Mouse (Mus musculus) CH12.LX (cell line): ENCODE measurements around the gene Zfp444. TPM values are rescaled to one million over a fixed set of nuclear protein-coding genes. Genes with fewer than 3 reads are reported as not detected.

ENCODE experiments used
- DNase-seq: peaks from one replicate; pipeline ENCODE4 v3.0.0-alpha.2; 2013; ENCODE audit errors: extremely low read depth
- H3K27ac ChIP-seq: 2 replicates; pipeline ENCODE4 v1.5.1; 2012; ENCODE audit warnings: low read depth, mild to moderate bottlenecking, control low read depth, moderate library complexity; ENCODE audit not compliant: insufficient read depth
- H3K27me3 ChIP-seq: replicated peaks from 2 replicates; pipeline ENCODE3; 2012; ENCODE audit warnings: inconsistent platforms
- H3K36me3 ChIP-seq, 2 experiments: replicated peaks in 1 of 2; 2 replicates each; pipeline versions ENCODE3 to v1.6.1; 2012; ENCODE audit warnings: inconsistent platforms in 1 of 2, low read length in 1 of 2, mild to moderate bottlenecking in 1 of 2, mixed read lengths in 1 of 2, moderate library complexity in 1 of 2; ENCODE audit not compliant: control insufficient read depth in 1 of 2, insufficient read depth in 1 of 2
- H3K4me1 ChIP-seq, 2 experiments: 2 replicates each; pipeline ENCODE4 v1.6.1; 2012; ENCODE audit warnings: inconsistent platforms in 1 of 2, moderate library complexity in 1 of 2; ENCODE audit not compliant: insufficient read depth in 2 of 2, control insufficient read depth in 1 of 2
- H3K4me2 ChIP-seq: 2 replicates; pipeline ENCODE4 v1.6.1; 2012; ENCODE audit warnings: low read depth, mild to moderate bottlenecking, control low read depth; ENCODE audit not compliant: poor library complexity, insufficient read depth, severe bottlenecking
- H3K4me3 ChIP-seq, 3 experiments: fragments of 150-350 bp in 1 of 3; sonication (generic) in 1 of 3; replicated peaks in 1 of 3; 2 replicates each; pipeline versions ENCODE3 to v1.5.1; 2011 to 2012; ENCODE audit warnings: low read depth in 2 of 3, low read length in 2 of 3, mild to moderate bottlenecking in 2 of 3, moderate library complexity in 2 of 3, control low read depth in 1 of 3, improper control_type of control experiment in 1 of 3, inconsistent platforms in 1 of 3, mixed read lengths in 1 of 3; ENCODE audit not compliant: poor library complexity in 1 of 3
- H3K79me2 ChIP-seq: replicated peaks from 2 replicates; pipeline ENCODE4 v1.6.1; 2012; ENCODE audit warnings: mild to moderate bottlenecking, moderate library complexity; ENCODE audit not compliant: control insufficient read depth, poor library complexity, insufficient read depth, severe bottlenecking; ENCODE audit errors: extremely low read depth
- H3K9ac ChIP-seq: 2 replicates; pipeline ENCODE4 v1.6.1; 2012; ENCODE audit warnings: low read depth, mild to moderate bottlenecking, control low read depth, moderate library complexity; ENCODE audit not compliant: insufficient read depth
- H3K9me3 ChIP-seq: replicated peaks from 2 replicates; pipeline ENCODE3; 2012; ENCODE audit warnings: low read length, inconsistent platforms, mixed read lengths
- CHD1 ChIP-seq: IDR thresholded peaks from 2 replicates; pipeline ENCODE4 v1.6.1; 2012; ENCODE audit warnings: low read depth, low read length, improper control_type of control experiment, inconsistent platforms
- CHD2 ChIP-seq: IDR thresholded peaks from 2 replicates; pipeline ENCODE4 v1.6.1; 2011; ENCODE audit warnings: low read length, improper control_type of control experiment
- CTCF ChIP-seq, 2 experiments: IDR thresholded peaks in 1 of 2; conservative IDR thresholded peaks in 1 of 2; 2 replicates each; pipeline ENCODE4 v1.5.1; 2011 to 2012; ENCODE audit warnings: low read depth in 2 of 2, low read length in 2 of 2, improper control_type of control experiment in 1 of 2, inconsistent platforms in 1 of 2, mild to moderate bottlenecking in 1 of 2, moderate library complexity in 1 of 2
- E2F4 ChIP-seq: IDR thresholded peaks from 2 replicates; pipeline ENCODE4 v1.6.1; 2011; ENCODE audit warnings: low read depth, low read length, improper control_type of control experiment; ENCODE audit not compliant: insufficient replicate concordance
- EP300 ChIP-seq: IDR thresholded peaks from 2 replicates; pipeline ENCODE4 v1.6.1; 2011; ENCODE audit warnings: low read length, improper control_type of control experiment
- GABPA ChIP-seq: IDR thresholded peaks from 2 replicates; pipeline ENCODE4 v1.6.1; 2012; ENCODE audit warnings: low read depth, low read length, improper control_type of control experiment, inconsistent platforms; ENCODE audit not compliant: insufficient replicate concordance
- JUN ChIP-seq: IDR thresholded peaks from 2 replicates; pipeline ENCODE4 v1.6.1; 2011; ENCODE audit warnings: low read depth, mild to moderate bottlenecking, low read length, improper control_type of control experiment, moderate library complexity; ENCODE audit not compliant: insufficient read depth
- MAX ChIP-seq: IDR thresholded peaks from 2 replicates; pipeline ENCODE4 v1.6.1; 2011; ENCODE audit warnings: low read length, improper control_type of control experiment
- MEF2A ChIP-seq: IDR thresholded peaks from 2 replicates; pipeline ENCODE4 v1.6.1; 2014; ENCODE audit warnings: low read depth, mild to moderate bottlenecking, inconsistent platforms, low read length, improper control_type of control experiment, borderline replicate concordance
- MYC ChIP-seq: IDR thresholded peaks from 2 replicates; pipeline ENCODE4 v1.6.1; 2011; ENCODE audit warnings: low read depth, mild to moderate bottlenecking, improper control_type of control experiment, low read length
- NRF1 ChIP-seq: IDR thresholded peaks from 2 replicates; pipeline ENCODE4 v1.6.1; 2014; ENCODE audit warnings: low read depth, mild to moderate bottlenecking, inconsistent platforms, low read length, improper control_type of control experiment, moderate library complexity
- PAX5 ChIP-seq: IDR thresholded peaks from 2 replicates; pipeline ENCODE4 v1.6.1; 2012; ENCODE audit warnings: low read length, inconsistent platforms, mixed read lengths
- POLR2A ChIP-seq: IDR thresholded peaks from 2 replicates; pipeline ENCODE4 v1.6.1; 2011; ENCODE audit warnings: low read depth, mild to moderate bottlenecking, improper control_type of control experiment, low read length
- RCOR1 ChIP-seq: conservative IDR thresholded peaks from 2 replicates; pipeline ENCODE4 v1.6.1; 2012; ENCODE audit warnings: low read depth, mild to moderate bottlenecking, inconsistent platforms, low read length, improper control_type of control experiment
- SMC3 ChIP-seq: IDR thresholded peaks from 2 replicates; pipeline ENCODE4 v1.6.1; 2011; ENCODE audit warnings: low read depth, low read length, improper control_type of control experiment
- TBP ChIP-seq: conservative IDR thresholded peaks from 2 replicates; pipeline ENCODE4 v1.6.1; 2011; ENCODE audit warnings: low read depth, low read length, improper control_type of control experiment
- USF1 ChIP-seq: IDR thresholded peaks from 2 replicates; pipeline ENCODE4 v1.6.1; 2014; ENCODE audit warnings: low read depth, mild to moderate bottlenecking, inconsistent platforms, low read length, improper control_type of control experiment
- ZKSCAN1 ChIP-seq: IDR thresholded peaks from 2 replicates; pipeline ENCODE4 v1.6.1; 2012; ENCODE audit warnings: low read depth, inconsistent platforms, low read length, improper control_type of control experiment, borderline replicate concordance
- dilution Hi-C: fragments of 300-500 bp; cut with MboI; formaldehyde crosslinking; loops from 2 replicates; pipeline ENCODE4 v1.14.3; 2020; ENCODE audit warnings: low sequenced_read_pairs; ENCODE audit not compliant: extremely low pct_unique_long_range_greater_than_20kb, extremely low pct_ligation_motif_present
- in situ Hi-C: fragments of 300-500 bp; cut with MboI; formaldehyde crosslinking; loops from 3 replicates; pipeline ENCODE4 v1.14.3; 2019; ENCODE audit warnings: low sequenced_read_pairs, low pct_ligation_motif_present, low pct_unique_long_range_greater_than_20kb, mixed read lengths
- polyA plus RNA-seq: library from polyadenylated mRNA; unstranded; fragments of >175 nt; gene quantifications from 2 replicates; pipeline ENCODE4 v1.2.1, GENCODE M21; 2012; ENCODE audit warnings: low read depth; ENCODE audit not compliant: insufficient read length
- total RNA-seq, 2 experiments: library from RNA; depleted of rRNA; stranded (reverse); fragments of 300-350 nt in 1 of 2; fragments of >200 nt in 1 of 2; gene quantifications; 2 replicates each; pipeline ENCODE4 v1.2.3; 2012 to 2014

Zfp444 gene
- total and polyA plus RNA-seq, 3 experiments: 16.0 to 23.3 (median 18.1) TPM

- dilution Hi-C loops: no loop called here
- H3K79me2 ChIP-seq: no peaks in the 10 kb centered on the region; the same call in 1 of the 2 replicates
- no peak overlapping the region for H3K4me2 ChIP-seq
- H3K4me1 ChIP-seq: peaks cover 4 to 16% of the 10 kb centered on the region in 2 experiments
- no peaks in the 10 kb centered on the region for H3K27me3 ChIP-seq
- no peak overlapping the region for H3K9ac ChIP-seq
- peaks cover 0 to 10% of the 10 kb centered on the region in 2 experiments for H3K36me3 ChIP-seq
- no peak overlapping the region for H3K4me3 ChIP-seq
- TF ChIP-seq CHD1 (no peak), POLR2A (no peak), MAX (no peak), GABPA (no peak), MEF2A (no peak), RCOR1 (no peak), SMC3 (no peak), USF1 (no peak), JUN (no peak), CHD2 (no peak), PAX5 (no peak), CTCF (conservative IDR thresholded peaks at IDR 0.05 in 1 of 2, IDR thresholded peaks at IDR 0.05 in 1 of 2; ENCODE audit: low read depth in 2 of 2, low read length in 2 of 2) (no peak), ZKSCAN1 (no peak), TBP (no peak), E2F4 (no peak), MYC (no peak), NRF1 (no peak)
- H3K9me3 ChIP-seq: no peaks in the 10 kb centered on the region
- in situ Hi-C loops: no loop called here
- DNase-seq: no peak
- no peak overlapping the region for H3K27ac ChIP-seq
Observed at GRCm38 (mm10) chr7:6170391-6170790, 1.6 kb upstream of the Zfp444 start.

GRCm38 (mm10) chr7:6170871-6171270 lies 1.2 kb upstream of the Zfp444 start:
- H3K27me3 ChIP-seq: no peaks in the 10 kb centered on the region
- H3K9me3 ChIP-seq: no peaks in the 10 kb centered on the region
- no peak overlapping the region; the same call in 1 of the 2 replicates for H3K9ac ChIP-seq
- dilution Hi-C loops: no loop called here
- H3K79me2 ChIP-seq: no peaks in the 10 kb centered on the region; the same call in 1 of the 2 replicates
- H3K4me3 ChIP-seq: peak overlapping the region in 2 of 3 experiments; percentile 60 to 74
- DNase-seq: no peak
- peak overlapping the region; percentile 93 for H3K4me2 ChIP-seq
- peaks cover 4 to 16% of the 10 kb centered on the region in 2 experiments for H3K4me1 ChIP-seq
- peaks cover 0 to 14% of the 10 kb centered on the region in 2 experiments for H3K36me3 ChIP-seq
- TF ChIP-seq JUN (no peak), EP300 (0 out of 2 replicates have a peak, but pooled peaks have one; percentile 20)
- no peak overlapping the region for H3K27ac ChIP-seq
- in situ Hi-C loops: no loop called here
